Mouse (Mus musculus) 3T3-L1 (cell line): ENCODE results near the gene Nrn1l.

Experiments
- DNase-seq: peaks from one replicate; pipeline ENCODE4 v3.0.0-alpha.2; 2015; ENCODE audit warnings: low read depth, low spot score

Nrn1l gene

DNA sequence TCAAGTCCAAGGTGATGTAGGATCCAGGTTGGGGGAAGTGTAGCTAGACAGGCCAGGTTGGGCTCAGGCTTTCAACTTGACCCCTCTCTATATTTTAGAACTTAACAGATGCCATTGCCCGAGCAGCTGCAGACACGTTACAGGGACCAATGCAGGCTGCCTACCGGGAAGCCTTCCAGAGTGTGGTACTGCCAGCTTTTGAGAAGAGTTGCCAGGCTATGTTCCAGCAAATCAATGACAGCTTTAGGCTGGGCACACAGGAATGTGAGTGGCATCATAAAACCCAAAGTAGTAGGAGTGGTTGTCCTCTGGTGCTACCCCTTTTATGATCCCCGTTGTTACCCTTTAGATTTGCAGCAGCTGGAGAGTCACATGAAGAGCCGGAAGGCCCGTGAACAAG is 2.5 kb upstream of the Nrn1l start:
- no peak for DNase-seq

DNA sequence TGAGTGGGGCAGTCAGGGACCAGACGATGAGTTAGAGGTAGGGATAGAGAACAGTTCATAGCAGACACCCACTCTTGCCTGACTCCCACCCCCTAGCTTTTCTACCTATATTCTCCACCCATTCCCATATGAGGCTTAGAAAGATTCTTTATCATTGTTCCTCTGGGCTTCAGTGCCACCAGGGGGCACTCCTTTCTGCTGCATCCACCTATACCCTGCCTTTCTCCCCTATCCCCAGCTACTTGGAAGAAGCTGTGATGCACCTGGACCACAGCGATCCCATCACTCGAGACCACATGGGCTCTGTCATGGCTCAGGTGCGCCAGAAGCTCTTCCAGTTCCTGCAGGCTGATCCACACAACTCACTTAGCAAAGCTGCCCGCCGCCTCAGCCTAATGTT is 935 bp upstream of the Nrn1l start:
- peak; percentile 67 for DNase-seq

DNA sequence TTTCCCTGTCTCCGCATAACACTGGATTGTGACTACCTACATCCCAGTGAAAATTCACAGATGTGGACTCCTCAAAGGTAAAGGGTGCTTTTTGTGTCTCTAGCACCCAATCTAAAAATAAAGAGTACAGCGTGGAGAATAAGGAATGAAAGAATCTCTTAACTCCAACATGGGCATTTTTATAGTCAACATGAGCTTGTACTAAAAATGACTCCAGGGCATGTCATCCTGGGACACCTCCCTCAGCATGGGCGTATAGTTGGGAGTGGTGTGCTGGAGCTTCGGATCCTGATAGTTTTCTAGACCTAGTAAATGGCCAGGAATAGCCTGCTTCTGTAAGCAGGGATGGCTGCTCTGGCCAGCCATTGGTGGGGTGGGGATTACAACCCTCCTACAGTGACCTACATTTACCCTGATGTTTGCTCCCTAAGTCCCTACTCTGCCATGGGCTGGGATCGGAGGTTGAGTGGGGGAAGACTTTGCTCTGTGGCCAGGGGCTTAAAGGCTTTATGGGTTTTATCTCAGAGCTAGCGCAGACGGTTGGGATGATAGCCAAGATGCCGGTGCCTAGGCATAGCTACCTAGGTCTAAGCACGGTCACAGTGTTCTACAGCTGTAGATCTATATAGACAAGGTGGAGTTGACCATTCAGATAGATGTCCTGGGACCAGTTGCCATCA is 4.6 kb downstream of the Nrn1l start:
- DNase-seq = no peak

DNA sequence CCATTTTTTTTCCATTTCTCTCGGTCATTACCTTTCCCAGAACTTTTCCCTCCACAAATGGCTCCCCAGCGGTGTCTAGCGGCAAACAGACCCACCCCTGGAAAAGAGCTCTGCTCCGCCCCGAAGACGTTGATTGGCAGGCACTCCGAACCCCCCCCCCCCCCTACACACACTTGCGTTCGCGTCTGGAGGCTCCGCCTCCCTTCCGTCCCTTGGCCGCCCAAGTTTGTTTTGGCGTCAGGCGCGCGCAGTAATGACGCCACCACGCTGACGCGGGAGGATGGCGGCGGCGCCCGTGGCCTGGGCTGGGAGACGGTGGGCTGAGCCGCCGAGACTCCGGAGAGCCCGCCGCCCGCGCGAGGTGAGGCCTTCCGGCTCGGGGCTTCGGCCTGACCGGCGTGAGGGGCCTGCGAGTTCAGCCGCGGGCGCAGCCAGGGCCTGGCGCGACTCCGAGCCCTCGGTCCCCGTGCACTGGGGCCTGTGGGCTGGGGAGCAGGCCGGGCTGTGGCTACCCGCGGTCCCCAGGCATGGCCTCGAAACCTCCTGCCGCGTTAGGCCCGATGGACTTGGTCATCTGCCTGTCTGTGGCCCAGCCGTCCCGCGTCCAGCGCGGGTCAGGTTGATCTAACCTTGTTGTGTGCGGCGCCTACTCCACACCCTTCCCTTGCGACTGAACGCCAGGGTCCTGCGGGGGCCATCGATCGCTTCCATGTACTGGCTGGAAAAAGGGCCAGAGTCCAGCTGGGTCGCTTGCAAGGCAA is 7.0 kb downstream of the Nrn1l start, which contains the start of gene Pskh1:
Gene Pskh1, plus strand, starts transcription at position 262 of the 761 bp plus-strand sequence.
- peak; percentile 97 for DNase-seq

DNA sequence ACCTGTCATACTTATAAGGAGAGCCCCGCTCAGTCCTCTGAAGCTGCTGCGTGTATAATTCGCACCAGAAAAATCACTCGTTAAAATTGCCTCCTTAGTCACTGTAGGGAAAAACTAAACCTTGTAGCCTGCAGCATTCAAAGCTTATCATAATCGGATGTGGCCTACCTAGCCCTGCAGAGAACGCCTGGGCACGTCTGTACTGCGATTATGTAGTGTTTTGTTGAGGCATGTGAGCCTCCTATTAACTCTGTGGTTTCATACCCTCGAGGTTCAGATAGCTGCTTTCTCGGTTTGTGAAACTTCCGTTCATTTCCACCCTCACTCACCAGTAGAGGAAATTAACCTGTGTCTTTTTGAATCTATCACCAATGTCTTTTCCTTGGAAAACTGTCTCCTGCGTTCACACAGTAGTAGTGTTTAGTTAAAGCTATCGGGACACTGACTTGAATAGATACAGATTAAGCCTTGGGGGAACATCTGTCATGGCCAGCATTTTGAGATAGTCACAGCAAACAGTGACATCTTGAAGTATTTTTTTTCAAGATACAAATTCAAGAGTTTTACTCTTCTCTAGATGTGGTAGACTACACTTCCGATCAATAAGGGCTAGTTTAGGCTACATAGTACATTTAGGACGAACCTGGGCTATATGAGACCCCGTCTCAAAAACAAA is 7.7 kb downstream of the Nrn1l start:
- peak; percentile 52 for DNase-seq

DNA sequence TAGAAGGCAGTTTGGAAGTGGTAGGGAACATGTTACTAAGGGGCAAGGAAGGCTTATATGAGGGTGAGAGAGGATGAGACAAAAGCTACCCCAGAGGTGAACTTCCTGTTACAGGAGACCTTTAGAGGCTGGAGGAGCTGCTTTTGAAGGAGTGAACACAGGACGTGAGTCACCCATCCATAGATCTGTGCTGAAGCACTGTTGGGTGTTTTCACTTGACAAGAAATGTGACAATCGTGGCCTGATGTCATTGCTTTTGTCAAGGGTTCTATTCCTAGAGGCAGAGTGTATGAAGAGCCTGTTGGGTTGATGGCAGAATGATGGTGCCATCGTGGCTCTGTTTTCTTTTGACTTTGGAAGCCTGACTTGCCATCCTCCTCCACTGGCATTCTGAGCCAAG is 26.0 kb downstream of the Nrn1l start:
- peak; percentile 33 for DNase-seq

DNA sequence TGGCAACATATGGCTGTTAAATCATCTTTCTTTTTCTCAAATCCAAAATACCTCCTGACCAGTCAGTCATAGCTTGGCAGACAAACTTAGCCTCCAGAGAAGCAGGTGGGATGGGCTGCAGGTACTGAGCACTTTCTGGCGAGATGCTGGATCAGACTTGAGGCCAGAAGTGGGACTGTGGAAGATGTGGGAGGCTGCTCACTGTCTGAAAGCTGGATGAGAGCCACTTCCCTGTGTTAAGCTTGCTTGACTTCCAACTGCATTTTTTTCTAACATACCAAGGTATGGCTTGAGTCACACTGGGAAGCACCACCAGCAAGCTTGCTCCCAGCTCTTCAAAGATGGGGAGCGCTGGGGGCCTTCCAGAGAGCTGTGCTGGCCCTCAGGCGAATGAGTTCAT is 31.8 kb downstream of the Nrn1l start:
- no peak for DNase-seq

DNA sequence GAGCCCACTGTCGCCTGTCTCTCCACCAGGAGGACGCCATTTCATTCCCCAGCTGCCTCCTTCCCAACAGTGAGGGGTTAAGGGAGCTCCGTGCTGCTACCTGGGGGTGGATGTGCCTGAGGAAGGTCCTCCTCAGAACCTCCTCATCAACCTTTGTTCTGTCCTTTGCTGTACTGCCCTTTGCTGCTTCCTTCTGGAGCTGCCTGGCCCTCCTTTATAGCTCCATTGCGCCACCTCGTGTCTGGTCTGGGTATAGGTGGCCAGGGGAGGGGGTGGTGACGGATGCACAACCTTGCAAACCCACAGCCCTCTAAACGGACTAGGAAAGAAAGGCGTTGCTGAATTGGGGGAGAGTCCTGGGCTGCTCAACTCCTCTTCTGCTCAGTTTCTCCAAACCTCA is 37.2 kb downstream of the Nrn1l start:
- DNase-seq = peak; percentile 84

DNA sequence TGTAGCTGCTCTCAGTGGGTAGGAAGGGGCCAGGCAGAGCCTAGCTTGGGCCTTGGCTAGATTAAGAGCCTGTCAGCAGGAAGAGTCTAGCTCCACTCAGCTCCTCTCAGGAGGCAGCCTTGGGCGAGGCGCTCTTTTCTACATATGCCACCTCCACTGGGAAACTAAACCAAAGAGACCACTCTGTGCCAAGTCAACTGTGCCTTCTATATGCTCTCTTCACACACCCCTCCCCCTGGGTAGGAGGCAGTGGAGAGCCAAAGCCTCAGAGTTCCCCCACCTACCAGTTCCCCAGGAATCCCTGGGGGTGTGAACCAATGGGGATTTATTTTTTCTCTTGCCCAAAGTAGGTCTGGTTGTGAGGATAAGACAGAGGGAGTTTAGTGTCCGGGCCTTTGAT is 37.9 kb downstream of the Nrn1l start:
- no peak for DNase-seq

DNA sequence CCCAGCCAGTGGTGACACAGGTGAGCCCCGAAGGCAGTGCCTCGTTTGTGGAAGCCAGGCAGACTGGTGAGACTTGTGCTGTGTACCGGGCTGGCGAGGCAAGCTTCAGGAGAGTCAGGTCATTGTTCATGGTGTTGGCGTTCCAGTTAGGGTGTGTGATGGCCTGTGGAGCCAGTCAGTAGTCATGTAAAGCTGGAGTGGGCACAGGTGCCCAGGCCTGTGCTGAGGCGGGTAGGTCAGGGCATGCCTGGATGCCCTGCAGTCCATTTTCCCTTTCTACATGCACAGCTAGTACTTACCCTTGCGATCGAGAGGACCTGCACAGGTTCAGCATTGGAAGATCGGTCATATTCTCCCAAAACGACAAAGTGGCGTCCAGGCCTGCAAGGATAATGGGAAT is 39.2 kb downstream of the Nrn1l start:
- DNase-seq = no peak

DNA sequence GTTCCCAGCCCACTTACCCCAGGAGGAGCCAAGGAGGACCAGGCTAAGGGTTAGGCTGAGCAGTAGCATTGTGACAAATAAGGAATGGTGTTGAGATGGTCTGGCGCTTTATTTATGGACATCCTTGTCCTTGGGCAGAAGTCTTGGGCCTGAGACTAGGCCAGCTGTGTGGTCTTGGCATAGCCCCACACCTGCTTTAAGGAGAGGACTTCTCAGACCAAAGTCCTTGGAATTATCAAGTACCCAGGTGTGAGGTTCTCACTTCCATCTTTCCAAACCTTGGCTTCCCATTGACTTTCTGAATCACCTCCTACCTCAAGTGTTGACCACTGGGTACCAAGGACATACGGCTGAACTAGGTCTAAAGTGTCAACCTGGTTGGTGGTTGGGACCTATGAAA is 40.4 kb downstream of the Nrn1l start, which contains the start of gene Ctrl:
Gene Ctrl, minus strand, starts transcription at position 101 of the 400 bp plus-strand sequence.
- no peak for DNase-seq

DNA sequence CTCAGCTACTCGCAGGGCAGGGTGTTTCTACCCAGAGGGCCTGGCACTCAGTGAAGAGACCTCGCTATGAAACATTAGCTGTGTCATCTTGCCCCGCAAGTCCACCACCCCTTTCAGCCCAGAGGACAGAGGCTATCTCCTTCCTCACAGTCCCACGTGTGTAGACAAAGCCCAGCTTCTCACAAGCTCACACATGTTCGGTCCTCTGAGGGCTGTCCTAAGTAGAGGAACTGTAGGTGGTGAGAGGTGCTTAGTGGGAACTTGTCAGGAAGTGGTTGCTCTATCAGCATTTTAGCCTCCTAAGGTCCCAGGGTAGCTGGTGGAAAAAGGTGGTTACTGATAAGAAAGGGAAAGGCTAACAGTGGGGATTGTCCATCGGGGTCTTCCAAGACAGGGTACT is 41.7 kb downstream of the Nrn1l start:
- DNase-seq = no peak

DNA sequence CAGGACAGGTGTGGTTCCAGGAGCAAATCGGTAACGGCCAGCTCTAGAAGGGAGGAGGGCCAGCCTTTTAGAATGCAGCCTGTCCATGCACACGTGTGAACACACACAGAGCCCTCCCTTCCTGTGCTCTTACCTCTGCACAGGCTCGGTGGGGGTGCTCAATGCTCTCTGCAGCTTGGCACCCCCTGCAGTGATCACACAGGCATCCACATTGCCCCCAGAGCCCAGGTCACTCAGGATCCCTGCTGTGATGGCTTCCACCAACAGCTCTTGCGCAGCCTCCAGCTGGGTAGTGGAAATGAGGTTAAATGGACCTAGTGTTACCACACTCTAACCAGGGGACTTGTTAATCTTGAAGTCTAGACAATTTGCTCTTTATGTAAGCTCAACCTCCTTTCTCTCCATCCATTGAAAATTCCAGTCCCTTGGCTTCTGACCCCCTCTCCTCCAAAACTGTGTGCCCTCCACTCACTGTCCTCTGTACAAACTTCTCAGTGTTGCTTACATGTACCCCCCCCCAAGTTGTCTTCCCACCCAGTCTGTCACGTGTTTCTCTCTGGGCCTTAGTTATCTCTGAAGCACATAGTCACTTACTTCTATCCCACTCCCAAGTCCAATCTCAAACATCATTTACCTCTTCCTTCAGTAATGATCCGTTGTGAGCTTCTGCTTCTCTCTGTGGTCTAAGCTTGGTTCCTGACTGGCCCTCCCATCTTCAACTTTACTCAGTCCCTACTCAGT is 42.7 kb downstream of the Nrn1l start:
- no peak for DNase-seq

DNA sequence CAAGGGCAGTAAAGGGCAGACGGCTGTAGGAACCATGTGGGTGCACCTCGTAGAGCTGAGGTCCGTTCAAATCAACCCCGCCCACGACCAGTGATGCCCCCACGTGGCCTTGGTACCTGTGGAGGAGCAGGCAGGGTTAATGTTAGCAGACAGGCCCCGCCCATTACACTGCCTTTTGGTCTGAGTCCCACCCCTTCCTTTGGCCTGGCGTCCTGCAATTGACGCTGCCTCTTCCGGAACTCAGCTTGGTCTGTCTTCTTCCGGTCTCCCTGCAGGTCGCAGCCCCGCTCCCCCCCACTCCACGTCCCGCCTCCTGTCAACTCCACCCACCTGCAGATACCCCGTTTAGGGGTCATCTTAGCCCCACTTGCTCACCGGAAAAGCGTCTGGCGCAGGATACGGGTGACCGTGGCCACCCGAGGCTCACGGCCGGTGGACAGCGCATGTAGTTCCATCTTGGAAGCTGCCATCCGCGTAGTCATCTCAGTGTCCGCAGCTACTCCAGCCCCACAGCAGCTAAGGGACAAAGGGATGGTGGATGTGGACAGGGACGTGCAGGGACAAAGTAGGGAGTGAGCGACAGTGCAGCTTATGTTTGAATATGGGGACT is 43.6 kb downstream of the Nrn1l start:
- DNase-seq = peak; percentile 97

DNA sequence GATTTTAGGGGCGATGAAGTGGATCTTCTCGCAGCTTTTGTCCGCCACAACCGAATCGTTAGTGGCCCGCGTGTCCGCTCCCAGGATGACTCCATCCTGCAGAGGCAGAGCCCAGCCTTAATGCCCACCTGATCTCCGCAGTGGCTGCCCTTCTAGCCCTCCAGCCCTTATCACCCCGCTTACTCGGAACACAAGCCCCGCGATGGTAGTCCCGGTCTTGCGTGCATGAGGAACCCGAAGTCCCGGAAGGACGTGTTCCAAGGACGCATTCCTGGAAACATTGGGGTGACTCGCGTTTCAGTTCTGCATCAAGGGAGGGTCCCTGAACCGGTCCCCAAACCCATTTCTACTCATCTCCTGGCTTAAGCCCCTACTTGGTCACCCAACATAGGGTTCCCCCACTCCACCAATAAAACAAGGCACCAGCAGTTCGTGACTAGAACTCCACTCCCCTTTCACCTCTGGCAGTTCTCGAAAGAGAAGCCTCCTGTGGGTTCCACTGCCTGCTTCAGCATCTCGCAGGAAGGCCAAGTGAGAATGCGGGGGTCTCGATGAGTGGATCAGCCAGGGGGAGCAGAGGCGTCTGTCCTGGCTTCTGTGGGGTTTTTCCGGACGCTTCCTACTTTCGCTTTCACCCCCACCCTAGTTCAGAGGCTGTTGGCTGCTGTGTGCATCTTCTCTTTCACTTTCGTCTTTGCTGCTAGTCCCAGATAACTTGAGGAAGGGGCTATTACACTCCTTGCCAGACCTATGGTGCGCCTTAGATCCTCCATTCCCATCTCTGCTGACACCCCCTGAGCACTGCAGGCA is 44.3 kb downstream of the Nrn1l start:
- DNase-seq = peak; percentile 75

DNA sequence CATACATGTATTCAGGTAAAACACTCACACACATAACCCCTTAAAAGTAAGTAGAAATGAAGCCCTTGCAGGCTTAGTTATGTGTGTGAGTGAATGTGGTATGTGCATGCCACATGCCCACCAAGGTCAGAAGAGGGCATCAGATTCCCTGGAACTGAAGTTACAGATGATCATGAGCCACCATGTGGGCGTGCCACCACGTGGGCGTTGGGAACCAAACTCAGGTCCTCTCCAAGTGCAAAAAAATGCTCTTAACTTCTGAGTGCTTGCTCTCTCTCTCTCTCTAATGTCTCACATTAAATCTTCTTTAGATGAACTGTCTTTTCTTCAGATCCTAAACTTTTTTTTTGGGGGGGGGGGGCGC is 44.9 kb downstream of the Nrn1l start, which contains the start of gene Psmb10:
Gene Psmb10, minus strand, starts transcription at position 139 of the 364 bp plus-strand sequence.
- peak; percentile 82 for DNase-seq

DNA sequence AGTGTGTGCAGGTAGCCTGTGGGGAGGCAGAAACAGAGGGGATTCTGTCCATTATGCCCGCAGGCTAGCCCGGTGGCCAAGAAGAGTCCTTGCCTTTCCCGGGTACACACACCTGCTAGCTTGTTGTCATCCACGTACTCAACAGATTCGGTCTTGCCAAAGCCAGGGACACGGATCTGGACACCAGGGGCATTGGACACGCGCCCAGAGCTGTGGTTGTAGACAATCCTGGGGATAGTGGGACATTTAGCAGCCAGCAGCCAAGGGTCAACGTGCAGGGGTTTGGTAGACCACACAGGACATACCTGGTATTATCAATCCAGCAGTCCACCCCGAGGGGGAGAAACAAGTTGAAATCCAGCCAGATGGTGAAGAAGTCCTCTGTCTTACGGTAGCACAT is 48.7 kb downstream of the Nrn1l start:
- DNase-seq = no peak

DNA sequence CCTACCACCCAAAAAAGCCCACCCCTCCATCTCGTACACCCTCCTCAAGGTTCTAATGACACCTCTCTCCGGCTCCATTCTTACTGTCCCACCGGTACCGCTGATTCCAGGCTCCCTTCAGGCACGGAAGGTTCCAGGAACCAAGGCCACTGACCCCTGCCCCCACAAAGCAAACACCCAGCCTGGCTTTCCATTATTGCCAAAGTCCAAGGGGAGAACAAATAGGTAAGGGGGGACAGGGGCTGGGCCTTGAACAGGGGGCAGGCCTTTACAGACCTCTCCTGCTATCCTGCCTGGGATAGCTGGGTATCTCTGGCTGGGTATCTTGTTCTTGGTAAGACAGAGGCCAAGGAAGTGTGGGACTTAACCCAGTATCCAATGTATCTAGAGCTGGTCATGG is 49.2 kb downstream of the Nrn1l start:
- no peak for DNase-seq

DNA sequence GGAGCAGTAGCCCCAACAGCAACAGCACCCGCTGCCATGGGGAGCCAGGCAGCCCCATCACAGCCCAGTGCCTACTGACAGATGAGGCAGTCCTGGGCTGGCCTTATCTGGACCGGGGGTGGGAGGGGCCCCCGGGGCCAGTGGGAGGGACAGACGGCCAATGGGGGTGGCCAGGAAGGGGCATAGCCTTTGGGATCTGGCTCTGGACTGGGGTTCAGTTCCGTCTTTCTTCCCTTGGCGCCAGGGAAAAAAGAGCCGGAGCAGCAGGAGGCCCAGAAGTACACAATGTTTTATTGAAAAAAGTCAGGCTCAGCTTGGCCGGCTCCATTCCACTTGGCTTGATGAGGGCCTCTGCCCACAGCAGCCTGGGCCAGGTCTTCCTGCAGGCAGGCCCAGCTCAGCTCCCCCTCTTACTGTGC is 50.0 kb downstream of the Nrn1l start, which contains the start of gene Lcat:
Gene Lcat, minus strand, starts transcription at position 62 of the 419 bp plus-strand sequence.
- no peak for DNase-seq
